Mouse (Mus musculus) thymus, adult 2 months (tissue): ENCODE data around the gene Dgkg. TPM values are rescaled to one million over a fixed set of nuclear protein-coding genes. Genes with fewer than 3 reads are reported as not detected.

Experiments
- DNase-seq: peaks from one replicate; pipeline ENCODE4 v3.0.0; 2021
- H3K27ac ChIP-seq: fragments of 200-500 bp; 2 replicates; pipeline ENCODE4 v1.5.1; 2012; ENCODE audit warnings: low read length, control low read depth; ENCODE audit not compliant: control insufficient read depth, insufficient read depth
- H3K27me3 ChIP-seq: fragments of 200-500 bp; 2 replicates; pipeline ENCODE4 v1.6.1; 2012; ENCODE audit warnings: mild to moderate bottlenecking, low read length, moderate library complexity, mixed read lengths; ENCODE audit not compliant: control insufficient read depth, insufficient read depth
- H3K36me3 ChIP-seq: fragments of 200-500 bp; 2 replicates; pipeline ENCODE4 v1.6.1; 2012; ENCODE audit warnings: mild to moderate bottlenecking, low read length, moderate library complexity; ENCODE audit not compliant: control insufficient read depth, insufficient read depth
- H3K4me1 ChIP-seq: fragments of 200-500 bp; replicated peaks from 2 replicates; pipeline ENCODE4 v1.6.1; 2012; ENCODE audit warnings: low read length; ENCODE audit not compliant: control insufficient read depth, insufficient read depth
- H3K4me3 ChIP-seq: fragments of 200-500 bp; 2 replicates; pipeline ENCODE4 v1.5.1; 2012; ENCODE audit warnings: mild to moderate bottlenecking, low read length, control low read depth, moderate library complexity; ENCODE audit not compliant: control insufficient read depth, insufficient read depth
- CTCF ChIP-seq: fragments of 200-500 bp; IDR thresholded peaks from 2 replicates; pipeline ENCODE4 v1.5.1; 2012; ENCODE audit warnings: mild to moderate bottlenecking, control low read depth, low read length, moderate library complexity, borderline replicate concordance; ENCODE audit not compliant: control insufficient read depth, poor library complexity, insufficient read depth; ENCODE audit errors: extremely low read depth
- POLR2A ChIP-seq: fragments of 200-500 bp; IDR thresholded peaks from 2 replicates; pipeline ENCODE4 v1.6.1; 2012; ENCODE audit warnings: mild to moderate bottlenecking, low read length, control low read depth, moderate library complexity; ENCODE audit not compliant: control insufficient read depth, poor library complexity, insufficient read depth; ENCODE audit errors: extremely low read depth
- WGBS: fragments of 180-500 bp; shearing (Covaris S2); methylation state at CpG from one replicate; pipeline ENCODE4 v1.1.7; 2018; 5-methylcytosine and 5-hydroxymethylcytosine counted together
- polyA plus RNA-seq: library from polyadenylated mRNA; depleted of rRNA; stranded (reverse); fragments of >200 nt; gene quantifications from 2 replicates; pipeline ENCODE4 v1.2.3, GENCODE M21; 2012

Gene Dgkg
- polyA plus RNA-seq, 1 experiment = 8.1 TPM

DNA sequence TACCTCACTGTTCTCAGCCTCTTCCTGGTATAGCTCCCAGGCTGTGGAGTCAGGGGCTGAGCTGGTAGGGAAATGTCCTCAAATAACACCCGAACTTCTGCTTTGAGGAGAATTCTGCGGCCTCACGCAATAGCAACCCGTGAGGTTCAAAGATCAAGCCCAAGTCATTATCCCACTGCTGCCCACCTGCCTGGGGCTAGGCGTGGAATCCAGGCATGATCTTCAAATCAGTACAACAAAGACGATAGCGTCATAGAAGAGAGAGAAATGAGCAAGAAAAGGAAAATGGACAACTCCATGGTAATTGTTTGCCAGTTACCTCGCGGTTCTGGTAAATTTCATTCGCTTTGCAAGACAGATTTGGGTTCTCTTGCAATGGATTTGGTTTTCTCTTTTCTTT lies 109.3 kb downstream of the Dgkg start:
- H3K4me1 ChIP-seq = peaks cover 14% of the 10 kb centered on the region
- H3K4me3 ChIP-seq = no peak overlapping the region
- TF ChIP-seq POLR2A (no peak), CTCF (no peak)
- no peaks in the 10 kb centered on the region for H3K36me3 ChIP-seq
- WGBS = 35% methylated on average over 10 of the region's 10 CpGs
- no peaks in the 10 kb centered on the region for H3K27me3 ChIP-seq
- H3K27ac ChIP-seq = no peak overlapping the region
- DNase-seq = no peak

DNA sequence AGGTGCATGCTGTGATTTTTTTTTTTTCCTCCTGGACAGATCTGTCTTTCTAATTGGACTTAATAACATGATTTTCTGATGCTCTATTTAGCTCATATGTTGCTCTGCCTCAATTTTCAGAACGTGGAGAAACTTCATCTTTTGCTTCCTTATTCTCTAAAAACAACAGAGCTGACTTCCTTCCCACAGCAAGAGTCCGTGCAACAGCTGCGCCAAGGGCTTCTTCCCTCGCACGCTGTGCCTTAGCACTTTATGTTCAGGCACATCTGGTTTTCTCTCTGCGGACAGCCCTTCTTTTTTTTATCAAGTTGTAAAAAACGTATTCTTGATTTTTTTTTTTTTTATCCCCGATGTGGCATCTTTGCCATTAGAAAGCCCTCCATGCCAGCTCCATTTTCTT lies 111.2 kb downstream of the Dgkg start:
- DNase-seq = no peak
- H3K4me1 ChIP-seq = peaks cover 14% of the 10 kb centered on the region
- H3K27ac ChIP-seq = no peak overlapping the region
- no peaks in the 10 kb centered on the region for H3K36me3 ChIP-seq
- 6% methylated on average over 8 of the region's 8 CpGs for WGBS
- no peak for TF ChIP-seq POLR2A
- no peak for TF ChIP-seq CTCF
- H3K27me3 ChIP-seq = no peaks in the 10 kb centered on the region
- no peak overlapping the region for H3K4me3 ChIP-seq

DNA sequence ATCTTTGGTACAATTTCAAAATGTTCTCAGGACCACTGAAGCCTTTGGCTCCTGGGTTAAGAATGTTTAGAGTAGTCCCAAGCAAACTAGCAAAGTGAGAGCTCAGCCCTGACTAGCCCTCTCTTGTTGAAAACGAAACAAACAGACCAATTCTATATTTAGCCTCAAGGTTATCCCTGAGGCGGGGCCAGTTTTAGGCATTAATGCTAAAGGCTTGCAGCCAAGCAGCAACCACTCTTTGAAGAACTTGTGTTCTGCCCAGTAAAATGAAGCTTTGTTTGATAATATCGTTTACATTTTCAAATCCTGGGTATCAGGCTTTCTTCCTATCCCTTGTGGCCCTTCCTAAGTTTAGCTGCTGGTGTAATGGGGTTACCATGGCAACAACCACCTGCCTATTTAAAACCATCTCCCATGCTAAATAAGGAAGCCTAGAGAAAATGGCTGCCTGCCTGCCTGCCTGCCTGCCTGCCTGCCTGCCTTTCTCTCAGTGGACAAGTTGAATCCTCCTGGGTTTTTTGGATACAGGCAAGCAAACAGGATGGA lies 111.9 kb downstream of the Dgkg start:
- peaks cover 14% of the 10 kb centered on the region for H3K4me1 ChIP-seq
- H3K27me3 ChIP-seq = no peaks in the 10 kb centered on the region
- 9% methylated on average over 3 of the region's 3 CpGs for WGBS
- no peaks in the 10 kb centered on the region for H3K36me3 ChIP-seq
- DNase-seq = no peak
- H3K4me3 ChIP-seq = no peak overlapping the region
- H3K27ac ChIP-seq = no peak overlapping the region
- TF ChIP-seq CTCF (no peak), POLR2A (no peak)

DNA sequence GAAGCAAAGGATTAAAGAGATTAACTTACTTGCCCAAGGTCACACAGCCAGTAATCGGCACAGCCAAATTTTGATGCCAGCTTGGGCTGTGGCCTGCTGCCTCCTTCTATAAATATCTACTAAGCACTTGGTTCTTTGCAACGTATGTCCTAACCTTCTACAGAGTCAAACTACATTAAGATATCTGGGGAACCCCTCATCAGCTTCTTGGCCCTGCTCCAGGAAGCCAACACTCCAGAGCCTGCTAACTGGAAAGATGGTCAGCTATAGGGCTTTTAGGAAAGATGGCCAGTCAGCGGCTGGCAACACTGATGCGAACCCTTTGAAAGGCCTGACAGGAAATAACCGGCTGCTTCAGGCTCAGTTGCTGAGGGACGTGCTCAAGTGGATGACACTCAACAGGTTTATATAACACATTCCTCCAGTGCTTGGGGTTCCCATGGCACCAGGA lies 114.3 kb downstream of the Dgkg start:
- no peak for DNase-seq
- H3K4me1 ChIP-seq = peaks cover 8% of the 10 kb centered on the region
- no peaks in the 10 kb centered on the region for H3K27me3 ChIP-seq
- H3K36me3 ChIP-seq = no peaks in the 10 kb centered on the region
- TF ChIP-seq CTCF (no peak), POLR2A (no peak)
- 93% methylated on average over 6 of the region's 6 CpGs for WGBS
- no peak overlapping the region for H3K4me3 ChIP-seq
- H3K27ac ChIP-seq = no peak overlapping the region

DNA sequence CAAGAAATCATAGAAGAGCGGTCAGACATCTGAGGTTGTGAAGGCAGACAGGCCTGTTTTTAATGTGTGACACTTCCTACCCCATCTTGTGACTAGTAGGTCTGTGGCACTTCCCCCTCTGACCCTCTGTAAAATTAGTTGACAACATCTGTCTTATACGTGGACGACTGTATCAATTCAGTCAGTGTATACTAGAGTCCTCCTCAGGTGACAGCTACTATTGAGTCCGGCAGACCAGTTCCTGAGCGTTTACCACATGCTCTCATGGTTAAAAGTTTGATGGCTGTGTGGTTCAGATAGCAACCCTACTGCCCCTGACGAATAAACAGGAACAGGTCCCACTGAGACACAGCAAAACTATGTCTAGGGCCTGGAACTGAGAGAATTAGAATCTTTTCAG lies 117.7 kb downstream of the Dgkg start:
- Histone ChIP-seq H3K27ac (no peak overlapping the region), H3K4me1 (no peaks in the 10 kb centered on the region), H3K27me3 (no peaks in the 10 kb centered on the region), H3K36me3 (no peaks in the 10 kb centered on the region), H3K4me3 (no peak overlapping the region)
- TF ChIP-seq CTCF (no peak), POLR2A (no peak)
- 66% methylated on average over 6 of the region's 6 CpGs for WGBS
- no peak for DNase-seq

DNA sequence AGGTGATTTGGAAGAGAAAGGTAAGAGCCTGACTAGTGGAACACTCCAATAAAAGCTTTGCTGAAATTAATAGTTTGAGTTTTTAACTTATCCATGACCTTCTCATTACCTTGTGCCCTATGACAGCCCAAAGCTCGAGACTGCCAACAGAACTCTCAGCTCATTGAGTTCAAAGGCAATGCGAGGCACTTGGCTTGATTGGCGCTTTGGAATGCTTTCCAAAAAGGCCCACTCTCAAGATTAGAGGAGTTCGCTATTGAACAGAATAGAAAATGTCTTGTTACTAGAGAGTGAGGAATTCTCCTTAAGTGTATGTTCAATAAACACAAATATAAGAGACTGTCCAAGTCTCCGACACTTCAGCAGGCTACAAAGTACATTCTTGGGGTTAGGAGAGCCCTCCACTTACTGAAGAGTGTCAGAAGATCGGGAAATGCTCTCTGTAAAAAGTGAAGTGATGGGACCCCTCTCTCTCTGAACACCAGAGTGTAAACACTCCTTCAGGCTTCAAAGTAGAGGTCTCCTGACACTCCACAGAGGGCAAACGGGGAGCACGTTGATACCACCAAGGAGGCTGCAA lies 120.3 kb downstream of the Dgkg start:
- H3K27ac ChIP-seq = no peak overlapping the region
- WGBS = 97% methylated on average over 8 of the region's 8 CpGs
- no peaks in the 10 kb centered on the region for H3K36me3 ChIP-seq
- no peaks in the 10 kb centered on the region for H3K27me3 ChIP-seq
- DNase-seq = no peak
- H3K4me3 ChIP-seq = no peak overlapping the region
- peaks cover 7% of the 10 kb centered on the region for H3K4me1 ChIP-seq
- no peak for TF ChIP-seq POLR2A
- TF ChIP-seq CTCF = no peak
